Mouse (Mus musculus) kidney, adult 2 months (tissue): ENCODE measurements around the gene Zfp740. TPM values are rescaled to one million over a fixed set of nuclear protein-coding genes. Genes with fewer than 3 reads are reported as not detected.

ENCODE experiments used
- DNase-seq: peaks from one replicate; pipeline ENCODE4 v3.0.0; 2021
- H3K27ac ChIP-seq: fragments of 200-500 bp; 2 replicates; pipeline ENCODE4 v1.5.1; 2012; ENCODE audit warnings: low read depth, low read length, control low read depth, inconsistent platforms; ENCODE audit not compliant: insufficient read depth
- H3K27me3 ChIP-seq: fragments of 200-500 bp; replicated peaks from 2 replicates; pipeline ENCODE4 v1.6.1; 2012; ENCODE audit warnings: mild to moderate bottlenecking, moderate library complexity, low read length, inconsistent platforms; ENCODE audit not compliant: control insufficient read depth, insufficient read depth
- H3K36me3 ChIP-seq: fragments of 200-500 bp; 2 replicates; pipeline ENCODE4 v1.6.1; 2012; ENCODE audit warnings: mild to moderate bottlenecking, moderate library complexity, low read length, inconsistent platforms; ENCODE audit not compliant: control insufficient read depth, insufficient read depth
- H3K4me1 ChIP-seq: fragments of 200-500 bp; 2 replicates; pipeline ENCODE4 v1.6.1; 2011; ENCODE audit warnings: low read length; ENCODE audit not compliant: control insufficient read depth, insufficient read depth
- H3K4me3 ChIP-seq: fragments of 200-500 bp; 2 replicates; pipeline ENCODE4 v1.5.1; 2011; ENCODE audit warnings: mild to moderate bottlenecking, low read depth, low read length, control low read depth; ENCODE audit not compliant: insufficient read depth
- CTCF ChIP-seq: fragments of 200-500 bp; conservative IDR thresholded peaks from 2 replicates; pipeline ENCODE4 v1.5.1; 2011; ENCODE audit warnings: low read depth, mild to moderate bottlenecking, control low read depth, low read length, moderate library complexity, mixed read lengths; ENCODE audit not compliant: insufficient read depth, insufficient read length
- POLR2A ChIP-seq: fragments of 200-500 bp; IDR thresholded peaks from one replicate; pipeline ENCODE4 v1.6.1; 2011; ENCODE audit warnings: low read depth, low read length, control low read depth
- WGBS: fragments of 180-500 bp; shearing (Covaris S2); methylation state at CpG from one replicate; pipeline ENCODE4 v1.1.7; 2018; 5-methylcytosine and 5-hydroxymethylcytosine counted together
- polyA plus RNA-seq: library from polyadenylated mRNA; depleted of rRNA; stranded (reverse); fragments of >200 nt; gene quantifications from 2 replicates; pipeline ENCODE4 v1.2.3, GENCODE M21; 2012

Zfp740 gene
- polyA plus RNA-seq, 1 experiment = 30.3 TPM

- Histone ChIP-seq H3K27ac (no peak overlapping the region), H3K36me3 (no peaks in the 10 kb centered on the region), H3K4me3 (no peak overlapping the region), H3K27me3 (no peaks in the 10 kb centered on the region), H3K4me1 (no peaks in the 10 kb centered on the region)
- TF ChIP-seq POLR2A (no peak), CTCF (no peak)
- 48% methylated on average over 2 of the region's 2 CpGs for WGBS
- DNase-seq = no peak
Observed at GRCm38 (mm10) chr15:102169064-102169463, 34.0 kb upstream of the Zfp740 start.

GRCm38 (mm10) chr15:102173581-102173980, 29.5 kb upstream of the Zfp740 start:
- Histone ChIP-seq H3K4me3 (no peak overlapping the region), H3K27ac (no peak overlapping the region), H3K4me1 (peaks cover 2% of the 10 kb centered on the region; the same call in 1 of the 2 replicates), H3K36me3 (no peaks in the 10 kb centered on the region), H3K27me3 (no peaks in the 10 kb centered on the region)
- no peak for TF ChIP-seq CTCF
- no peak for TF ChIP-seq POLR2A
- WGBS = 74% methylated on average over 3 of the region's 3 CpGs
- DNase-seq = no peak

GRCm38 (mm10) chr15:102175736-102176319, 27.2 kb upstream of the Zfp740 start:
- no peak for TF ChIP-seq CTCF
- TF ChIP-seq POLR2A = no peak
- Histone ChIP-seq H3K4me1 (peaks cover 9% of the 10 kb centered on the region; the same call in 1 of the 2 replicates), H3K27me3 (no peaks in the 10 kb centered on the region), H3K4me3 (no peak overlapping the region), H3K36me3 (no peaks in the 10 kb centered on the region), H3K27ac (no peak overlapping the region)
- DNase-seq = no peak
- 80% methylated on average over 16 of the region's 16 CpGs for WGBS

- Histone ChIP-seq H3K36me3 (no peaks in the 10 kb centered on the region), H3K27ac (no peak overlapping the region), H3K4me3 (no peak overlapping the region), H3K4me1 (peaks cover 9% of the 10 kb centered on the region; the same call in 1 of the 2 replicates), H3K27me3 (no peaks in the 10 kb centered on the region)
- WGBS = 64% methylated on average over 7 of the region's 7 CpGs
- peak; percentile 61 for DNase-seq
- TF ChIP-seq POLR2A = no peak
- TF ChIP-seq CTCF = no peak
Observed at GRCm38 (mm10) chr15:102176571-102177316, 26.3 kb upstream of the Zfp740 start.

- no peak overlapping the region for H3K4me3 ChIP-seq
- TF ChIP-seq CTCF (no peak), POLR2A (no peak)
- peaks cover 9% of the 10 kb centered on the region; the same call in 1 of the 2 replicates for H3K4me1 ChIP-seq
- H3K36me3 ChIP-seq = no peaks in the 10 kb centered on the region
- H3K27ac ChIP-seq = no peak overlapping the region
- WGBS = 81% methylated on average over 8 of the region's 8 CpGs
- H3K27me3 ChIP-seq = no peaks in the 10 kb centered on the region
- no peak for DNase-seq
Observed at GRCm38 (mm10) chr15:102177417-102177816, 25.6 kb upstream of the Zfp740 start.

- peak; percentile 91 for DNase-seq
Observed at GRCm38 (mm10) chr15:102178279-102178678, 24.8 kb upstream of the Zfp740 start.

GRCm38 (mm10) chr15:102179106-102179505, 23.9 kb upstream of the Zfp740 start:
- H3K4me3 ChIP-seq = no peak overlapping the region
- TF ChIP-seq POLR2A = no peak
- TF ChIP-seq CTCF = no peak
- H3K27me3 ChIP-seq = no peaks in the 10 kb centered on the region
- H3K4me1 ChIP-seq = peaks cover 12% of the 10 kb centered on the region; the same call in 1 of the 2 replicates
- no peaks in the 10 kb centered on the region for H3K36me3 ChIP-seq
- WGBS = 88% methylated on average over 9 of the region's 9 CpGs
- no peak overlapping the region for H3K27ac ChIP-seq
- no peak for DNase-seq

More at GRCm38 (mm10) chr15:102178279-102178678, 24.8 kb upstream of the Zfp740 start:
- Histone ChIP-seq H3K4me3 (no peak overlapping the region), H3K27ac (no peak overlapping the region), H3K4me1 (peaks cover 12% of the 10 kb centered on the region; the same call in 1 of the 2 replicates), H3K27me3 (no peaks in the 10 kb centered on the region), H3K36me3 (no peaks in the 10 kb centered on the region)
- TF ChIP-seq POLR2A (no peak), CTCF (peak; percentile 90)
- WGBS = 15% methylated on average over 6 of the region's 6 CpGs
